Mouse (Mus musculus): ENCODE measurements around the gene 6430628N08Rik. TPM values are rescaled to one million over a fixed set of nuclear protein-coding genes. Genes with fewer than 3 reads are reported as not detected.
A peak's percentile ranks its signal among the peaks of the same experiment; 100 is the strongest.

The 6430628N08Rik gene
- polyA plus RNA-seq, 1 experiment = not detected

GRCm38 (mm10) chr4:115907994-115908393, 17.5 kb downstream of the 6430628N08Rik start:
- H3K4me3 ChIP-seq (ENCODE audit: insufficient read depth, low read depth, low read length) = no peak overlapping the region
- H3K27ac ChIP-seq (replicated peaks; ENCODE audit: low read depth, low read length) = no peak overlapping the region
- H3K4me1 ChIP-seq (ENCODE audit: control insufficient read depth, insufficient read depth, insufficient read length, low read length) = no peaks in the 10 kb centered on the region

DNA sequence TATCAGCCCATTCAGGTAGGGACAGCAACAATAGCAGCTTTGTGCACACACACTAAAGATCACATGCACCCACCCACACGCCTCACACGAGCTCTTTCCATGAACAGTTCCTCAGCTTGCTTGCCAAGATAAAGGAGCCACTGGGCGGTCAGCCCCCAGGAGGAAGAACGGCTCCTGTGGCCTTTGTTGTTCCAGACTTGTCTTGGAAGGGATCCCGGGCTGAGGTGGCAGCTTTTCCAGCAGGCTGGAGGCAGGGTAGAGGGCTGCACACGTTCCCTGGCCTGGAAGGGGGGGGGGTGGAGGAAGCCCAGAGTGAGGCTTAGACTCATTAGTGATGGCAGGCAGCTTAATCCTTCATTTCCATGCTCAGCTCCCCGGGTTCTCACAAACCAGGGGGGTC, 18.2 kb downstream of the 6430628N08Rik start:
- H3K27ac ChIP-seq (replicated peaks; ENCODE audit: low read depth, low read length) = no peak overlapping the region

DNA sequence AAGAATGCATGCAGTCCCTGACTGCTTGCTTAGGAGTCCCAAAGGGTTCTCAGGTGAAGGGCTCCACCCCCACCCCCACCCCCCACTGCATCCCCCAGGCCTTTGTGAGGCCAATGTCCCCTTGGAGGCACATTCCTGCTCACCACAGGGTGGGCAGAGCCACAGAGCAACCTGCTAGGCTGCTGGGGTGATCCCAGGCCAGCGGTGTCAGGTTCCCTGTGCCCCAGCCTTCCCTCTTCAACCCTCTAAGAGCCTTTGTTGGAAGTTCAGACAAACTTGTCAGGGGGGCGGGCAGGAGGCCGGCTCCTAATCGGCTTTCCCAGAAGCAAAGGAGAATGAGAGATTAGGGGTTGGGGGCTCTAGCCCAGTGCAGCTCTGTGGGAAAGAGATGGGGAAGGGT, 21.1 kb downstream of the 6430628N08Rik start:
- Histone ChIP-seq H3K27ac (replicated peaks; ENCODE audit: low read depth, low read length) (no peak overlapping the region), H3K4me1 (ENCODE audit: control insufficient read depth, insufficient read depth, insufficient read length, low read length) (no peaks in the 10 kb centered on the region), H3K4me3 (ENCODE audit: insufficient read depth, low read depth, low read length) (no peak overlapping the region)

More for the DNA sequence above, 18.2 kb downstream of the 6430628N08Rik start:
- Histone ChIP-seq H3K4me1 (ENCODE audit: control insufficient read depth, insufficient read depth, insufficient read length, low read length) (no peaks in the 10 kb centered on the region), H3K4me3 (ENCODE audit: insufficient read depth, low read depth, low read length) (no peak overlapping the region)

GRCm38 (mm10) chr4:115919911-115920310, 29.4 kb downstream of the 6430628N08Rik start:
- Histone ChIP-seq H3K4me3 (ENCODE audit: insufficient read depth, low read depth, low read length) (no peak overlapping the region), H3K4me1 (ENCODE audit: control insufficient read depth, insufficient read depth, insufficient read length, low read length) (no peaks in the 10 kb centered on the region), H3K27ac (replicated peaks; ENCODE audit: low read depth, low read length) (no peak overlapping the region)

DNA sequence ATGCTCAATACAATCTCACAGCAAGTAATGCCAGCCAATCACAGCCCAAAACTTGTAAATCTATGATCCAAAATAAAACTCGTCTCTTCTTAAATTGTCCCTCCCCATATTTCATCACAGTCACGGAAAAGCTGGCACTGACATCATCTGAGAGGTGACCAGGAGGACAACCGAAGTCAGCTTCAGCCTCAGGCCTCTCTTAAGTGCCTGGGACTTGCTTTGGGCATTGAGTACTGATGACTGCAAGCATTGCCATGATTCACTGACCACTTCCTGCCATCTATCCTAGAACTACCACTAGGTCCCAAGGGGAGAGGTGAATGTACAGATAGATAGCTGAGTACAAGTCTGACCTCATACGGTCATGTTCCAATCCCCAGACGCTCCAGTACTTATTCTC, 32.2 kb downstream of the 6430628N08Rik start:
- H3K27ac ChIP-seq (replicated peaks; ENCODE audit: low read depth, low read length) = no peak overlapping the region
- no peaks in the 10 kb centered on the region for H3K4me1 ChIP-seq (ENCODE audit: control insufficient read depth, insufficient read depth, insufficient read length, low read length)
- H3K4me3 ChIP-seq (ENCODE audit: insufficient read depth, low read depth, low read length) = no peak overlapping the region

DNA sequence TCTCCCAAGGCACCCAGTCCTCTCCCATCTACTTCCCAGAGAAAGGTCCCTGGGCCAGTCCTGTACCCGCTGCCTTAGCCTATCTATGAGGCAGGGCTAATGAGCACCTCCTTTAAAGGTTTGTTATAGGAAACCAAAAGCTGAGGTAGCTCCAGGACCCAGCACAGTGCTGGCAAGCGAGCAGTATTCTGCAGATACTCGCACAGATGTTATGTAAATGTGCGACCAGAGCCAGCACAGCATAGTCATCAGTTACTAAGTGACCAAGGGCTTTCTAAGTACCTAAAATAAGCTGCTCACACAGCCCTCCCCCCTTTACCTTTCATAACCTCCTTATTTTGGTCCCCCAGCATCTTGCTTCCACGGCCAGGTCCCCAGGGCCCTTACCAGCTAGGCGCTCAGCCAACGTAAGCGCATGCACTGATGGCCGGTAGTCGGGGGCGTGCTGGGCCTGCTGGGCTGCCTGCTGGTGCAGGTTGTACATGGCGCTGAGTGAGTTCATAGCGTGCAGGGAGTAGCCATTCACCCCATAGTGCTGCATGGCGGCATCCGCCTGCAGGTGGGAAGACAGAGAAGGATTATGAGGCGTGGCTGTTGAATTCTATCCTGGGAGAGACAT, 32.9 kb downstream of the 6430628N08Rik start:
- no peak overlapping the region for H3K4me3 ChIP-seq (ENCODE audit: insufficient read depth, low read depth, low read length)
- no peaks in the 10 kb centered on the region for H3K4me1 ChIP-seq (ENCODE audit: control insufficient read depth, insufficient read depth, insufficient read length, low read length)
- no peak overlapping the region for H3K27ac ChIP-seq (replicated peaks; ENCODE audit: low read depth, low read length)

GRCm38 (mm10) chr4:115927637-115928036, 37.2 kb downstream of the 6430628N08Rik start:
- Histone ChIP-seq H3K4me3 (ENCODE audit: insufficient read depth, low read depth, low read length) (no peak overlapping the region), H3K4me1 (ENCODE audit: control insufficient read depth, insufficient read depth, insufficient read length, low read length) (no peaks in the 10 kb centered on the region), H3K27ac (replicated peaks; ENCODE audit: low read depth, low read length) (no peak overlapping the region)

GRCm38 (mm10) chr4:115931556-115932088, 41.2 kb downstream of the 6430628N08Rik start:
- H3K27ac ChIP-seq (replicated peaks; ENCODE audit: low read depth, low read length) = no peak overlapping the region
- H3K4me1 ChIP-seq (ENCODE audit: control insufficient read depth, insufficient read depth, insufficient read length, low read length) = no peaks in the 10 kb centered on the region; the same call in 1 of the 2 replicates
- no peak overlapping the region for H3K4me3 ChIP-seq (ENCODE audit: insufficient read depth, low read depth, low read length)

- Histone ChIP-seq H3K4me1 (ENCODE audit: control insufficient read depth, insufficient read depth, insufficient read length, low read length) (no peaks in the 10 kb centered on the region; the same call in 1 of the 2 replicates), H3K4me3 (ENCODE audit: insufficient read depth, low read depth, low read length) (no peak overlapping the region)
Observed at GRCm38 (mm10) chr4:115935835-115936581, 45.5 kb downstream of the 6430628N08Rik start.

GRCm38 (mm10) chr4:115936646-115937045, 46.2 kb downstream of the 6430628N08Rik start:
- no peak overlapping the region for H3K27ac ChIP-seq (replicated peaks; ENCODE audit: low read depth, low read length)
- no peaks in the 10 kb centered on the region; the same call in 1 of the 2 replicates for H3K4me1 ChIP-seq (ENCODE audit: control insufficient read depth, insufficient read depth, insufficient read length, low read length)
- no peak overlapping the region for H3K4me3 ChIP-seq (ENCODE audit: insufficient read depth, low read depth, low read length)

More at GRCm38 (mm10) chr4:115935835-115936581, 45.5 kb downstream of the 6430628N08Rik start:
- H3K27ac ChIP-seq (replicated peaks; ENCODE audit: low read depth, low read length) = no peak overlapping the region

DNA sequence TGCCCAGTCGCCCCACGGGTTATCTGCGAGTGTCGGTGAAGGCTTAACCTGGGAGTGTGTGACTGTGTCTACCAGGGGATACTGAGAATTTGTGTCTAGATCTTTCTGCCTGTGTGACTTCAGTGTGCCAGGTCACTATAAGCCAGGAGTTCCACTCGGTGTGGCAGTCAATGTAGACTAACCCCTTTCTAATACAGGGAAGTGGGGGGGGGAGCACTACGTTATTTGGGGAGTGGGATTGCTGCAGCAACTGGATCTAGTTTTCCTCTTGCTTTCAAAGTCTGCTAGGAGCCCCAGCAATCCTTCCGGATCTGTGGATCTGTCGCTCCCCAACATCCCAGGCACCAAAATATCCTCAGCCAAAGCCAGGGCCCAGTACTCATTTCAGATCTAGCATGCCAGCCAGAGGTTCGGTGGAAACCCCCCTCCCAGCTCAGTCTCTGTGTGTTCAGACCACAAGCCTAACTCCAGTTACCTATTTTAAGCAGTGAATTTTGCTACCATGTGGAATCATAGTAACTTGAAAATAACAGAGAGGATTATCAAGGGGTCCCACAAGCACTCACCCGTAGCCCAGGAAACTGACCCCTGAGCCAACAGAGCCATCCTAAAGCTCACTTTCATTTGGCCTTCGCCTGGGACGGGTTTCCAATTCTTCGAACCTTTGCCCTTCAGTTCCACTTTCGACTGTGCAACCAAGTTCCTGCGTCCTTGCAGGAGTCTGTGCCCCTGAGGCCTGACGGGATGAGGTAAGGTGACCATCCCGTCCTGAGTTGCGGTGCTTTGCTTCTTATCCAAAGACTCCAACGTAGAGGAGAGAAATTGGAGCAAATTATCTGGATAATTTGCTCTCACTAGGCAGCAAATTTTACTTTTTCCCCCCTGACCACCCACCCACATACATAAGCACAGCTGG, 46.9 kb downstream of the 6430628N08Rik start:
- 0 out of 2 replicates have a peak overlapping the region, but pooled peaks have one; percentile 3 for H3K4me3 ChIP-seq (ENCODE audit: insufficient read depth, low read depth, low read length)
- no peaks in the 10 kb centered on the region; the same call in 1 of the 2 replicates for H3K4me1 ChIP-seq (ENCODE audit: control insufficient read depth, insufficient read depth, insufficient read length, low read length)
- H3K27ac ChIP-seq (replicated peaks; ENCODE audit: low read depth, low read length) = no peak overlapping the region

DNA sequence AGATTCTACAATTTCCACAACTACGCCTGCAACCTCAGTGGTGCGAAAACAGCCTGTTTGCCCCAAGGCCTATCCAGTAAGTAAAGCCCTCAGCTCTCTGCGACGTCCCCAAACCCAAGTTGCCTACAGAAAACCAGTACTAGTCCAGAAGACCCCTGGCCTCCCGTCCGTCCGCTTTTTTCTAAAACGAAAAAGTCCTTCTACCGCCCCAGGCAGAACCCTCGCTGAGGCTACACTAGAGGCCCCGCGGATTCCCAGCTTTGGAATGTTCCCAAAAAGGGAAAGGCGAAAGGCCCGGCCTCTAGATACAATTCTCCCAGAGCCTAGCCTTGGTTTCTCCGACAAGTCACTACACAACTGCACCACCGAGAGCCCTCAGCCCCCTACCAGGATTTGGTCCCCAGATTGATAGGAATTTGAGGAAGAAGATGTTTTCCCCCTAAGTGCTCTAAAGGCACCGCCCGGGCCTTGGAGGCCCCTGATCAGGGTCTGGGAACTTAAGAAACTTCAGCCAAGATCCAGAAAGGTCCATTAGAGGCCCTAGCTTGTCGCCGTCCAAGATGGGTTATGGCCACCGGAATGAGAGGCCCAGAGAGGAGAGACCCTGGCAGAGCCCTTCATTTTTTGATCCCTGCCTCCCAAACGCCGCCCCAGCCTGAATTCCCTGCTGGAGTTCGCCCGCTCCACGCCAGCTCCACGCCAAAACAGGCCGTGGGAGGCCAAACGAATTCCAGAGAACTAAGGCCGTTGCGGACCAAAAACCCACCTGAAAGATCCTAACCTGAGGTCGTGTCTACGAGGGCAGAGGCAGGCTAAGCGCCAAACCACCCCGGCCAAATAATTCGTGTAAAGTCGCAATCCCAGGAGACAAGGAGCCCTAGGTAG, 48.1 kb downstream of the 6430628N08Rik start:
- no peak overlapping the region for H3K27ac ChIP-seq (replicated peaks; ENCODE audit: low read depth, low read length)
- no peak overlapping the region for H3K4me3 ChIP-seq (ENCODE audit: insufficient read depth, low read depth, low read length)

GRCm38 (mm10) chr4:115939295-115940102, 49.0 kb downstream of the 6430628N08Rik start, which contains the start of gene Dmbx1:
Gene Dmbx1 (minus strand): TSS chr4:115939926.
- H3K4me3 ChIP-seq (ENCODE audit: insufficient read depth, low read depth, low read length) = no peak within 1 kb of the TSS
- H3K4me1 ChIP-seq (ENCODE audit: control insufficient read depth, insufficient read depth, insufficient read length, low read length) = no peaks in the 10 kb centered on the region; the same call in 1 of the 2 replicates
- H3K27ac ChIP-seq (replicated peaks; ENCODE audit: low read depth, low read length) = no peak within 1 kb of the TSS

More for the DNA sequence above, 48.1 kb downstream of the 6430628N08Rik start:
- H3K4me1 ChIP-seq (ENCODE audit: control insufficient read depth, insufficient read depth, insufficient read length, low read length) = no peaks in the 10 kb centered on the region; the same call in 1 of the 2 replicates

Data from brown adipose tissue, adult 24 weeks (tissue).